Mouse (Mus musculus) heart, adult 2 months (tissue): ENCODE data around the gene Crtc2.

Source experiments
- CTCF ChIP-seq: fragments of 200-600 bp; IDR thresholded peaks from 2 replicates; pipeline ENCODE4 v1.8.1; 2022; ENCODE audit warnings: antibody characterized with exemption, mild to moderate bottlenecking, moderate library complexity
- EP300 ChIP-seq: fragments of 200-500 bp; IDR thresholded peaks from 2 replicates; pipeline ENCODE4 v1.6.1; 2011; ENCODE audit warnings: low read depth, low read length, control low read depth; ENCODE audit not compliant: insufficient read depth
- POLR2A ChIP-seq: fragments of 200-500 bp; IDR thresholded peaks from 2 replicates; pipeline ENCODE4 v1.6.1; 2011; ENCODE audit warnings: mild to moderate bottlenecking, low read depth, low read length, control low read depth; ENCODE audit not compliant: insufficient read depth

DNA sequence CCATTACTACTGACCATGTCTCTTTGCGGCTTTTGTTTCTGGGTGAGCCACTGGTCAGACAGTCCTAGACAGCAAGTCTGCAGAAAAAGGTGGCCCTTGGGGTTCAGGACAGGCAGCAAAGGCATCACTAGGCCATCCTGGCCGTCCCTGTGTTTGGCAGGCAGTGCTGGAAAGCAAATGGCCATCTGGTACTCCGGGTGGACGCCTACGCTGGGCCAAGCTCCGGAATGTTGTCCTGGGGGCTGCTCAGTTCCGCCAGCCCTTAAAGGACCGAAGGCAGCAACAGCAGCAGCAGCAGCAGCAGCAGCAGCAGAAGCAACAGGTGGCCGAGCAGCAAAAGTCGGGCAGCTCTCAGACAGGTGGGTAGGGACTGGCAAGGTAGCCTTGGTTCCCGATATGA, 21.3 kb downstream of the Crtc2 start:
- TF ChIP-seq CTCF: no peak
- no peak for TF ChIP-seq EP300
- no peak for TF ChIP-seq POLR2A
